Mouse (Mus musculus) liver (tissue): Measurements from ENCODE around the gene Spin2g.
"Not testable (repeated sequence)": the region's sequence is repeated elsewhere in the genome, so short reads cannot be mapped to it uniquely, and the experiment has no call there.

ENCODE experiments used
- DNase-seq: peaks from one replicate; pipeline ENCODE4 v3.0.0-alpha.2; 2020; ENCODE audit warnings: mixed read lengths

Spin2g gene

DNA sequence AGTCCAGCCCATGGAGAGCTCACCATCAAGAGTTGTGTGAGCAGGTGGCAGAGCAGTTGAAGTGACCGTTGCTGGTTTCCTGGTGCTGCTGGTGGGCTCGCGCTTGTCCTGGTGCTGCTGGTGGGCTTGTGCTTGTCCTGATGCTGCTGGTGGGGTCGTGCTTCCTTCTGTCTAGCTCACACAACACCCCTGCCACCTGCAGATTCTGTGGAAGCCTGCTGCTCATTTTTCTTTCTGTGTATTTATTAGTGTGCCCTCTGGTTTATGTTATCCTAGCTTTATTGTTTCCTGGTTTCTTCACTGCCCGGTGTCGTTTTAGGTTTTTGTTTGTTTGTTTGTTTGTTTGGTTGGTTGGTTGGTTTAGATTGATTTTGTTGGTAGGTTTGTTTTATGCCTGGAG, at the start of gene Spin2g:
Spin2g (minus strand) TSS at position 101 of the 400 bp plus-strand sequence.
- not testable (repeated sequence) for DNase-seq
